Mouse (Mus musculus) megakaryocyte, embryonic 14.5 days (primary cell): ENCODE data around the gene Tas2r131. TPM values are rescaled to one million over a fixed set of nuclear protein-coding genes. Genes with fewer than 3 reads are reported as not detected.
"Not testable (repeated sequence)": the region's sequence is repeated elsewhere in the genome, so short reads cannot be mapped to it uniquely, and the experiment has no call there.

Source experiments
- H3K27me3 ChIP-seq: replicated peaks from 2 replicates; pipeline ENCODE3; 2012; ENCODE audit warnings: inconsistent platforms
- H3K36me3 ChIP-seq: replicated peaks from 2 replicates; pipeline ENCODE3; 2012; ENCODE audit warnings: low read length, inconsistent platforms, mixed read lengths
- H3K4me1 ChIP-seq: 2 replicates; pipeline ENCODE4 v1.6.1; 2012; ENCODE audit warnings: inconsistent platforms
- H3K4me3 ChIP-seq: replicated peaks from 2 replicates; pipeline ENCODE3; 2012; ENCODE audit warnings: moderate library complexity, mild to moderate bottlenecking, inconsistent platforms
- H3K9me3 ChIP-seq: 2 replicates; pipeline ENCODE4 v1.6.1; 2012; ENCODE audit warnings: inconsistent platforms
- FLI1 ChIP-seq: IDR thresholded peaks from 2 replicates; pipeline ENCODE4 v1.6.1; 2012; ENCODE audit warnings: low read length, inconsistent platforms, mixed read lengths
- GATA1 ChIP-seq: IDR thresholded peaks from 3 replicates; pipeline ENCODE4 v1.6.1; 2012; ENCODE audit warnings: mixed read lengths, low read length, inconsistent platforms, borderline replicate concordance
- polyA plus RNA-seq: library from polyadenylated mRNA; stranded (reverse); fragments of >175 nt; gene quantifications from 2 replicates; pipeline ENCODE4 v1.2.3, GENCODE M21; 2012; ENCODE audit warnings: low replicate concordance; ENCODE audit not compliant: insufficient read depth

The Tas2r131 gene
- polyA plus RNA-seq, result 2.3 TPM in 1 of 2 replicates, not detected in the other

- H3K9me3 ChIP-seq, result 0 out of 2 replicates have a peak, but pooled peaks cover 3% of the 10 kb centered on the region
- no peaks in the 10 kb centered on the region for H3K4me1 ChIP-seq
- H3K4me3 ChIP-seq, result no peak within 1 kb of the TSS
- H3K27me3 ChIP-seq, result no peaks in the 10 kb centered on the region
- no peak for TF ChIP-seq FLI1
- H3K36me3 ChIP-seq, result no peaks in the 10 kb centered on the region
These were observed at the start of gene Tas2r131 for GRCm38 (mm10) chr6:132957819-132958218. Tas2r131 (minus strand) TSS chr6:132957919.

DNA sequence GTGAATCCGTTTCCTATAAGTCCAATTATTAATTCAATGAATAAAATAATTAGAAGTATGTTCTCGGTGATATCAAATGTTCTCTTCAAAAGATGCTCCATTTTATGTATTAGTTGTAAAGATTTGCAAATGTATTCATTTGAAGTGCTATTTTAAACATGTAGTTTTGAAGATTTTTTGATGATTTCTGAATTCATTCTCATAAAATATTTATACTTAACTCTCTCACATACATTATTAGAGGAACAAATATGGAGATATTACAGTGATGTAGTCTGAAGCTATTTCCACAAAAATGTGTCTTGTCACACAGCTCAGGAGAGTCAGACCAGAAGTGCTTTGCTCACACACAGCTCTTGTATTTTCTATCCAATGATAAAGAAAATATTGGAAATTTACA lies 23.1 kb upstream of the Tas2r131 start, which contains the start of gene Tas2r109:
Gene Tas2r109 (minus strand): TSS at position 101 of the 400 bp plus-strand sequence.
- H3K9me3 ChIP-seq, result no peaks in the 10 kb centered on the region
- TF ChIP-seq GATA1 (no peak), FLI1 (no peak)
- H3K27me3 ChIP-seq, result no peaks in the 10 kb centered on the region
- no peaks in the 10 kb centered on the region for H3K4me1 ChIP-seq
- no peaks in the 10 kb centered on the region for H3K36me3 ChIP-seq
- no peak within 1 kb of the TSS for H3K4me3 ChIP-seq

DNA sequence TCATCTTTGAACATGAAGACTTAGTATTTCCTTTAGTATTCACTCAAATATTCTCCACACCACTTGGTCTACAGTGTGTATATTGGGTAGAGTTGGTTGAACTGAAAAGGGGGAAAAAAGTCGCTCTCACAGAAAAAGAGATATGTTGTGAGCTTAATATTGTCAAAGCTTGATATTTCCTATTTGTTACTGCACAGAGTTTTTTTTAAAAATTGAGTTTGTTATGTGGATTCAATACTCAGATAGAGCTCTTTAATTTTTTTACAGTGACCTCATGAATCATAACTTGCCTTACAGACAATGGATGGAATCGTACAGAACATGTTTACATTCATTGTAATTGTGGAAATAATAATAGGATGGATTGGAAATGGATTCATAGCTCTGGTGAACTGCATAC lies 6.9 kb downstream of the Tas2r131 start, which contains the start of gene Tas2r129:
Gene Tas2r129 (plus strand): TSS at position 301 of the 400 bp plus-strand sequence.
- H3K4me1 ChIP-seq, result no peaks in the 10 kb centered on the region
- TF ChIP-seq GATA1, result no peak
- no peak for TF ChIP-seq FLI1
- H3K27me3 ChIP-seq, result no peaks in the 10 kb centered on the region
- no peaks in the 10 kb centered on the region for H3K36me3 ChIP-seq
- 0 out of 2 replicates have a peak, but pooled peaks cover 3% of the 10 kb centered on the region for H3K9me3 ChIP-seq
- H3K4me3 ChIP-seq, result no peak within 1 kb of the TSS

DNA sequence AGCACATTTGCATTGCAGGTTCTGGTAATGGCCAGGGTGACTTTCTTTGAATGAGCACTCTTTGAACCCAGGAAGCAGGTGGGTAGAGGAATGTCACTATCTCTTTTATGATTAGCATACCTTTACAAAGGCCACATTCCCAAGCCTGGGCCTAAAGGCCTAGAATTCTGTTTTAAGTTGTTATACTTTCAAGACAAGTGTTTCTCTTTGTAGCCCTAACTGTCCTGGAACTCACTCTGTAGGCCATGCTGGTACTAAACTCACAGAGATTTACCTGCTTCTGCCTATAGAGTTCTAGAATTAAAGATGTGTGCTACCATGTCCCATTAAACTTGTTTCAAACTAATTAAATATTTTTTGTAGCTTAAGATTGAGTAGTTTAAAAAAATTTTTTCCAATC lies 16.3 kb downstream of the Tas2r131 start:
- H3K4me1 ChIP-seq, H3K4me3 ChIP-seq, H3K9me3 ChIP-seq, H3K36me3 ChIP-seq, H3K27me3 ChIP-seq: not testable (repeated sequence)

- Histone ChIP-seq H3K4me1 (no peaks in the 10 kb centered on the region), H3K36me3 (no peaks in the 10 kb centered on the region), H3K9me3 (0 out of 2 replicates have a peak, but pooled peaks cover 4% of the 10 kb centered on the region), H3K27me3 (no peaks in the 10 kb centered on the region), H3K4me3 (no peak within 1 kb of the TSS)
- TF ChIP-seq FLI1 (no peak), GATA1 (no peak)
These were observed 48.4 kb downstream of the Tas2r131 start, which contains the start of gene Tas2r125 for GRCm38 (mm10) chr6:132909351-132909750. Tas2r125 (plus strand) TSS chr6:132909651.

Other genes starting within 250 kb of the Tas2r131 start
- gene Tas2r122, start 246.0 kb downstream of the Tas2r131 start, polyA plus RNA-seq, result not detected in 2 replicates
- gene Tas2r115, start 219.9 kb downstream of the Tas2r131 start, polyA plus RNA-seq, result not detected in 2 replicates
- gene Tas2r124, start 203.2 kb downstream of the Tas2r131 start, polyA plus RNA-seq, result not detected in 2 replicates
- gene Tas2r102, start 195.8 kb downstream of the Tas2r131 start, polyA plus RNA-seq, result not detected in 2 replicates
- not detected in 2 replicates for gene Tas2r136, start 179.8 kb downstream of the Tas2r131 start, polyA plus RNA-seq
- gene Tas2r117, start 155.1 kb downstream of the Tas2r131 start, polyA plus RNA-seq, result not detected in 2 replicates
- gene Tas2r123, start 110.8 kb downstream of the Tas2r131 start, polyA plus RNA-seq, result not detected in 2 replicates
- not detected in 2 replicates for gene Tas2r116, start 102.5 kb downstream of the Tas2r131 start, polyA plus RNA-seq
- not detected in 2 replicates for gene Tas2r110, start 89.9 kb downstream of the Tas2r131 start, polyA plus RNA-seq
- gene Tas2r113, start 64.9 kb downstream of the Tas2r131 start, polyA plus RNA-seq, result not detected in 2 replicates
- not detected in 2 replicates for gene Tas2r125, start 48.3 kb downstream of the Tas2r131 start, polyA plus RNA-seq
- gene Tas2r129, start 6.8 kb downstream of the Tas2r131 start, polyA plus RNA-seq, result not detected in 2 replicates
- not detected in 2 replicates for gene Tas2r109, start 23.0 kb upstream of the Tas2r131 start, polyA plus RNA-seq
- not detected in 2 replicates for gene Tas2r103, start 79.2 kb upstream of the Tas2r131 start, polyA plus RNA-seq
- gene Tas2r140, start 97.9 kb upstream of the Tas2r131 start, polyA plus RNA-seq, result not detected in 2 replicates
- gene Smim10l1, start 147.0 kb upstream of the Tas2r131 start, polyA plus RNA-seq, result 30.8 and 61.3 TPM in 2 replicates